Mouse (Mus musculus): Measurements from ENCODE around the gene Ncaph2.
A peak's percentile ranks its signal among the peaks of the same experiment; 100 is the strongest.

Ncaph2 gene

GRCm38 (mm10) chr15:89343325-89343724, 12.2 kb upstream of the Ncaph2 start:
- DNase-seq = no peak

- no peak for DNase-seq
Observed at GRCm38 (mm10) chr15:89350447-89350846, 5.1 kb upstream of the Ncaph2 start.

GRCm38 (mm10) chr15:89351302-89351701, 4.2 kb upstream of the Ncaph2 start:
- DNase-seq = no peak

GRCm38 (mm10) chr15:89352054-89352453, 3.5 kb upstream of the Ncaph2 start:
- DNase-seq = no peak

GRCm38 (mm10) chr15:89352795-89353194, 2.7 kb upstream of the Ncaph2 start:
- DNase-seq = no peak

GRCm38 (mm10) chr15:89353837-89354236, 1.7 kb upstream of the Ncaph2 start:
- no peak for DNase-seq

- DNase-seq = peak; percentile 28
Observed at GRCm38 (mm10) chr15:89354455-89354854, 1.1 kb upstream of the Ncaph2 start.

- DNase-seq = peak; percentile 84
Observed at GRCm38 (mm10) chr15:89356372-89356771, 853 bp downstream of the Ncaph2 start.

- DNase-seq = no peak
Observed at GRCm38 (mm10) chr15:89358784-89359183, 3.3 kb downstream of the Ncaph2 start.

- DNase-seq = no peak
Observed at GRCm38 (mm10) chr15:89363051-89363450, 7.5 kb downstream of the Ncaph2 start.

- DNase-seq = no peak
Observed at GRCm38 (mm10) chr15:89365141-89365551, 9.6 kb downstream of the Ncaph2 start.

- no peak for DNase-seq
Observed at GRCm38 (mm10) chr15:89372068-89372467, 16.5 kb downstream of the Ncaph2 start.

GRCm38 (mm10) chr15:89372536-89372935, 17.0 kb downstream of the Ncaph2 start:
- DNase-seq = no peak

GRCm38 (mm10) chr15:89373027-89373761, 17.7 kb downstream of the Ncaph2 start:
- DNase-seq = peak; percentile 92

- DNase-seq = peak; percentile 93
Observed at GRCm38 (mm10) chr15:89373762-89374248, 18.3 kb downstream of the Ncaph2 start, which contains the start of gene Sco2. Gene Sco2, minus strand, starts transcription at chr15:89373846.

- DNase-seq = no peak
Observed at GRCm38 (mm10) chr15:89374340-89374739, 18.8 kb downstream of the Ncaph2 start.

- no peak for DNase-seq
Observed at GRCm38 (mm10) chr15:89374801-89375534, 19.4 kb downstream of the Ncaph2 start.

GRCm38 (mm10) chr15:89376040-89376439, 20.5 kb downstream of the Ncaph2 start:
- no peak for DNase-seq

GRCm38 (mm10) chr15:89376957-89377356, 21.4 kb downstream of the Ncaph2 start, which contains the start of gene Tymp:
Gene Tymp, minus strand, starts transcription at chr15:89377039.
- no peak for DNase-seq

GRCm38 (mm10) chr15:89377362-89377761, 21.8 kb downstream of the Ncaph2 start:
- DNase-seq = no peak

GRCm38 (mm10) chr15:89377938-89378828, 22.7 kb downstream of the Ncaph2 start:
- DNase-seq = no peak

- peak; percentile 60 for DNase-seq
Observed at GRCm38 (mm10) chr15:89378831-89379401, 23.4 kb downstream of the Ncaph2 start, which contains the start of gene Odf3b. Gene Odf3b, minus strand, starts transcription at chr15:89379282.
